Mouse (Mus musculus): ENCODE data around the gene Wap. TPM values are rescaled to one million over a fixed set of nuclear protein-coding genes. Genes with fewer than 3 reads are reported as not detected.

The Wap gene
- polyA plus RNA-seq, 1 experiment from 2014 or later = not detected

DNA sequence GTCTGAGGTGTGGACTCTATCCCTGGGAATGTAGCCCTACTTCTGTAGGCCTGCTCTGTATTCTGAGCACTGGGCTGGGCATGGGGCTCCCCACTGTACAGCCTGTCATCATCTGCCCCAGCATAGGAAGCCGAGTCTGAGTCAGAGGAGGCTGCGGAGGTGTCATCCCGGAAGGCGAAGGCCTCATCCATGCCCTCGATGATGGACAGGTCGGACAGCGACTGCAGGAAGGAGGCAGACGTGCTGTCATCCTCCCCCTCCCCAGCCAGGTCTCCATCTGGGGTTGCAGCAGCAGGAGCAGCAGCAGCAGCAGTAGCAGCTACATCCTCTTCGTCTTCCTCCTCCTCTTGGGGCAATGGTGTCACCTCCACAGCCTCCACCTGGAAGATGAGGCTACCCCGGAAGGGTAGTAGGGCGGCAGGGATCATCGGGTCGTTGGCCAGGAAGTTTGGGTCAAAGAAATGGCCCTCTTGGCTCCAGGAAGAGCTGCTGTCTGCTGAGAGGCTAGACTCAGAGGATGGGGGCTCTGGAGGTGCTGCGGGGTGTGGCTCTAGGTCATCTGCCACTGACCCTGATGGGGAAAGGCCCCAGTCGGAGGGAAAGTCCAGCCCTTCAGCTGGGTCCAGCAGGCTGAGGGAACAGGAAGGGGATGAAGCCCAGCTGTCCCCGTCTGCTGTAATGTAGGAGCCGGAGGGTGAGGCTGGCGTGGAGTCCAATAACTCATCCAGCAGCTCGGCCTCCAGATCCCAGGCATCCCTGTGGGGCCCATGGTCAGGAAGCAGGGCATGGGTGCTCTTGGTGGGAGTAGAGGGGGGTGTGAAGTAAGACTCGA, 36.6 kb downstream of the Wap start:
- peaks cover 51% of the 10 kb centered on the region for H3K36me3 ChIP-seq (ENCODE audit: poor library complexity, severe bottlenecking)
- no peak for ATAC-seq

DNA sequence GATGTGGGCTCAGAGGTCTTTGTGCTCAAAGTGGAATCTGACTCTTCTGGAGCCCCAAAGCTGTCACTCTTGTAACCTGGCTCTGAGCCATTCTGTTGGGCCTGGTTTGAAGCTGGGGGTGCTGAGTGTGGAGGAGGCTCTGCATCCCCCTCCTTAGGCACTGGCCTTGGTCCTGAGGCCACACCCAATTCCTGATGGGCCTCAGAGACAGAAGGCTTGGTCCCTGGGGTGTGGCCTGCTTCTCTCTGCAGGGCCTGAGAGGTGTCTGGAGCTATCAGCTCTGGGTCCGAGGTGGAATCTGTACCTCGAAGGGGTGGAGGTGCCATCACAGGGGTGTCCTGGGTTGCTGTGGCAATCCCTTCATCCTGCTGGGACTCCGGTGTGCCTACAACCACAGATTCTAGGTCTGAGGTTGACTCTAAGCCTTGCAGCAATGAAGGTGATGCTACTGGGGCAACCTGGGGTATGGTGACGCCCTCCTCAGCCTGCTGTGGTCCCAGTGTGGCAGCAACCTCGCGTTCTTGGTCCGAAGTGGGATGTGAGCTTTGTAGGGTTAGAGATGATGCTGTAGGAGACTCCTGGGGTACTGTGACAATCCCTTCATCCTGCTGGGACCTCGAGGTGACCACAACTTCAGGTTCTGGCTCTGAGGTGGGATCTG, 38.0 kb downstream of the Wap start:
- Histone ChIP-seq H3K36me3 (ENCODE audit: poor library complexity, severe bottlenecking) (peaks cover 65% of the 10 kb centered on the region), H3K27ac (no peak overlapping the region; the same call in 1 of the 2 replicates), H3K9ac (no peak overlapping the region)

More for the DNA sequence above, 36.6 kb downstream of the Wap start:
- H3K27me3 ChIP-seq = no peaks in the 10 kb centered on the region
- no peak overlapping the region for H3K27ac ChIP-seq
- no peak overlapping the region for H3K9ac ChIP-seq
- no peak overlapping the region for H3K4me3 ChIP-seq
- WGBS = 86% methylated on average over 19 of the region's 20 CpGs
- peaks cover 69% of the 10 kb centered on the region for H3K4me1 ChIP-seq
- H3K9me3 ChIP-seq (replicated peaks) = no peaks in the 10 kb centered on the region
- H3K4me2 ChIP-seq = no peak overlapping the region

DNA sequence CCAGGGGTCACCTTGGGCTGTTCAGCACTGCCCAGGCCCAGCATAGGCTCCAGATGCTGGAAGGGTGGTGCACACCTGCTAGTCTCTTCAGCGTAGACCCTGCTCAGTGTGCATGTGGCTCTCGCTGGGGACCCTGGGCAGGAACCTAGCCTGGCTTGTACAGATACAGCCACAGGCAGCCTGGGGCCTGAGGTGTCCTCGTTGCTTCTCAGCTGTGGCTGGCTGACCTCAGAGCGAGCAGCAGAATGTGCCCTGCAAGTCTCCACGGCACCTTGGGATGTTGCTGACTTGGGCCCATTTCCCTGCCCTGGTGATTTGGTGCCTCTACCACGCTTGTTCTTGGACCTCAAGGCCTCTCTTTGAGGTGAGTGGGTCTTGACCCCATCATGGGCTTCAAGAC, 38.6 kb downstream of the Wap start:
- Histone ChIP-seq H3K9ac (peak overlapping the region; percentile 61), H3K27ac (peak overlapping the region; percentile 61; the same call in 1 of the 2 replicates), H3K9me3 (replicated peaks) (no peaks in the 10 kb centered on the region), H3K4me3 (no peak overlapping the region), H3K27me3 (no peaks in the 10 kb centered on the region), H3K4me1 (peaks cover 50% of the 10 kb centered on the region), H3K36me3 (ENCODE audit: poor library complexity, severe bottlenecking) (peaks cover 71% of the 10 kb centered on the region), H3K4me2 (peak overlapping the region; percentile 57)
- 89% methylated on average over 6 of the region's 6 CpGs for WGBS
- ATAC-seq = no peak

More for the DNA sequence above, 38.0 kb downstream of the Wap start:
- Histone ChIP-seq H3K4me2 (no peak overlapping the region), H3K4me1 (peaks cover 55% of the 10 kb centered on the region), H3K9me3 (replicated peaks) (no peaks in the 10 kb centered on the region), H3K4me3 (no peak overlapping the region), H3K27me3 (no peaks in the 10 kb centered on the region)
- WGBS = 85% methylated on average over 8 of the region's 8 CpGs
- ATAC-seq = no peak

DNA sequence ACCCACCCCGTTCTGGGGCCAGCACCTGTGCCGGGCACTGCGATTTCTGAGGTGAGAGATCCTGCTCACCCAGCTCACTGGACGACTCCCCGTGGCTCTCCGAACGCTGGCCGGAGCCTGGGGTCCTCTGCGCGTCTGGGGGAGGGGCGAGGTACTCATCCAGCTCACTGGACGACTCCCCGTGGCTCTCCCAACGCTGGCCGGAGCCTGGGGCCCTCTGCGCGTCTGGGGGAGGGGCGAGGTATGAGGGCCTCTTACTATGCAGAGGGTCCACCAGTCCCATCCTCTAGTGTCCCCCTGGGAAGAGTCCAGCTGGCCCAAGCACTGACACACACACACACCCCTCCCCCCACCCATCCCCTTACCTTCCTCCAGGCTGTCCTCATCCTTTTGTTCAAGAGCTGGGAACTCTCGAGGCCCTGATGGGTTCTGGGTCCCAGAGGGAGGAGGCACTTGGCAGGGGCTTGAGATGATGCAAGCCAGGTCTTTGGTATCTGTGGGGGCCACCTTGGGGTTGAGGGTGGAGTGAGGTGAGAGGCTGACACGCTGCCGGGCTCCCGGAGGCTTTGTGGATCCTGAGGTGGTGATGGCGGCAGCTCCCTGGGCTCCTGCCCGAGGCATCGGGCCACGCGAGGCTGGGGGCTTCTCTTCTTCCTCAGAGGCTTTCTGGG, 39.3 kb downstream of the Wap start:
- peak overlapping the region; percentile 61 for H3K9ac ChIP-seq
- H3K4me1 ChIP-seq = peaks cover 43% of the 10 kb centered on the region

GRCm38 (mm10) chr11:6598191-6598889, 40.1 kb downstream of the Wap start:
- WGBS = 61% methylated on average over 19 of the region's 19 CpGs
- Histone ChIP-seq H3K4me1 (peaks cover 35% of the 10 kb centered on the region), H3K4me3 (peak overlapping the region; percentile 28), H3K27ac (peak overlapping the region; percentile 61), H3K9ac (peak overlapping the region; percentile 61), H3K4me2 (peak overlapping the region; percentile 57), H3K9me3 (replicated peaks) (no peaks in the 10 kb centered on the region), H3K27me3 (no peaks in the 10 kb centered on the region), H3K36me3 (ENCODE audit: poor library complexity, severe bottlenecking) (peaks cover 86% of the 10 kb centered on the region)
- ATAC-seq = peak; percentile 14

More for the DNA sequence above, 39.3 kb downstream of the Wap start:
- Histone ChIP-seq H3K4me3 (peak overlapping the region; percentile 28), H3K27ac (peak overlapping the region; percentile 61), H3K4me2 (peak overlapping the region; percentile 57), H3K36me3 (ENCODE audit: poor library complexity, severe bottlenecking) (peaks cover 78% of the 10 kb centered on the region), H3K27me3 (no peaks in the 10 kb centered on the region), H3K9me3 (replicated peaks) (no peaks in the 10 kb centered on the region)
- WGBS = 16% methylated on average over 26 of the region's 27 CpGs
- ATAC-seq = peak; percentile 11

DNA sequence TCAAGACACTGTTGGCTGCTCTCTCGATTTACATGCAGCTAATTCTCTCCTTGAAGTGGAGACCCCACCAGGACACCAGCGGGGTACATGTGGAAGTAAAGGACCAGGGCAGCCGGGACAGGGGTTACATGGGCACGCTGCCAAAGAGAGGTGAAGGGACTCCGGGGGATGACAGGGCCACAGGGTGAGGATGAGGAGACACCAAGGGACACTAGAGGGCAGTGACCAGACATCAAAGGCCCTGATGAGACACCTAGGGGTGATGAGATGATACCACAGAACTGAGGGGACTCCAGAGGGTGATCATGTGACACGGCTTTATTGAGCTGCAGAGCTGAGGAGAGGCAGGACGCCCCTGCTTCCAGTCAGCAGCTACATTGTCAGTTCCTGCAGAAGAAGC, 40.9 kb downstream of the Wap start:
- Histone ChIP-seq H3K9ac (no peak overlapping the region), H3K4me2 (no peak overlapping the region), H3K36me3 (ENCODE audit: poor library complexity, severe bottlenecking) (peaks cover 88% of the 10 kb centered on the region), H3K27ac (no peak overlapping the region), H3K27me3 (no peaks in the 10 kb centered on the region), H3K4me1 (peaks cover 27% of the 10 kb centered on the region), H3K9me3 (replicated peaks) (no peaks in the 10 kb centered on the region), H3K4me3 (no peak overlapping the region)
- 71% methylated on average over 7 of the region's 7 CpGs for WGBS
- no peak for ATAC-seq

DNA sequence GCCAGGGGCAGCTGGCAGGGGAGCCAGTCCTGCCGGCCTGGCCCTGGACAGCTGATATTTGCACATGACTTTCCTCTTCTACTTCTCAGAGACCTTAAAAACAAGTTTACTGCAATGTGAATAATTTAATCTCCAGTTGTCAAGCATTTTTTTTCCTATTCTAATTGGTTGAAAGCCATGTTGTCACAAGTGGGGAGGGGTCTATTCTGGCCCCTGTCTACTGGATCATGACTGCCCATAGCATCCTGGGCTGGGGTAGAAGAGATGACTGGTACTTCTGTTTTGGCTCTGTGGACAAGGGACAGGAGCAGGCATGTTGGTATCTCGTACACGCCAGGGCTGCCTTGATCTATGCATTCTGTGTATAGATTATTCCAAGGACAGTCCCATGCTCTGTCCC, 41.8 kb downstream of the Wap start:
- no peak overlapping the region for H3K4me2 ChIP-seq
- no peak overlapping the region for H3K4me3 ChIP-seq
- peaks cover 25% of the 10 kb centered on the region for H3K4me1 ChIP-seq
- ATAC-seq = no peak
- WGBS = 79% methylated on average over 3 of the region's 3 CpGs
- H3K9me3 ChIP-seq (replicated peaks) = no peaks in the 10 kb centered on the region
- H3K27ac ChIP-seq = no peak overlapping the region
- H3K9ac ChIP-seq = no peak overlapping the region
- H3K36me3 ChIP-seq (ENCODE audit: poor library complexity, severe bottlenecking) = peaks cover 88% of the 10 kb centered on the region
- H3K27me3 ChIP-seq = no peaks in the 10 kb centered on the region

- H3K4me1 ChIP-seq = peaks cover 25% of the 10 kb centered on the region
- H3K27ac ChIP-seq = no peak overlapping the region
- no peaks in the 10 kb centered on the region for H3K9me3 ChIP-seq (replicated peaks)
- peaks cover 88% of the 10 kb centered on the region for H3K36me3 ChIP-seq (ENCODE audit: poor library complexity, severe bottlenecking)
- H3K4me3 ChIP-seq = no peak overlapping the region
- WGBS = 98% methylated on average over 6 of the region's 6 CpGs
- no peak for ATAC-seq
- H3K4me2 ChIP-seq = no peak overlapping the region
- no peak overlapping the region for H3K9ac ChIP-seq
- no peaks in the 10 kb centered on the region for H3K27me3 ChIP-seq
These were observed 42.2 kb downstream of the Wap start for GRCm38 (mm10) chr11:6596205-6596604.

- Histone ChIP-seq H3K9ac (no peak overlapping the region), H3K36me3 (ENCODE audit: poor library complexity, severe bottlenecking) (peaks cover 88% of the 10 kb centered on the region), H3K4me1 (peaks cover 24% of the 10 kb centered on the region), H3K27ac (no peak overlapping the region), H3K4me2 (no peak overlapping the region), H3K9me3 (replicated peaks) (no peaks in the 10 kb centered on the region), H3K4me3 (no peak overlapping the region), H3K27me3 (no peaks in the 10 kb centered on the region)
- 91% methylated on average over 5 of the region's 5 CpGs for WGBS
- ATAC-seq = no peak
These were observed 43.1 kb downstream of the Wap start for GRCm38 (mm10) chr11:6595339-6595738.

DNA sequence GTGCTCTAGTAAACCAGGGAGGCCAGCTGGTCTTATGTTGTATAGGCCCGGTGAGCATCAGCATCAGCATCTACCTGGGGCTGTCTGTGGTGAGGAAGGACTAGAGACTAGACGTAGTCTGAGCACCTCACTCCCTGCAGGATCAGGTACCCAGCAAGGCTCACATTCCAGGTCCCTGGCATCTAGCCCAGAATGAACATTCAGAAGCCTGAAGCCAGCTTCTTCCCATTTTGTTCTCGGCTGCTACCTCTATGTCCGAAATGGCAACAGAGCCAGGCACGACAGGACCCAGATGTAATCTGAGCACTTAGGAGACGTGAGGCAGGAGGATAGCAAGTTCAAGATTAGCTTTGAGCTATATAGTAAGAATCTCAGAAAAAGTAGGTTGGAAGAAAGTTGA, 43.6 kb downstream of the Wap start:
- Histone ChIP-seq H3K9ac (no peak overlapping the region), H3K4me3 (no peak overlapping the region), H3K9me3 (replicated peaks) (no peaks in the 10 kb centered on the region), H3K4me2 (no peak overlapping the region), H3K27me3 (no peaks in the 10 kb centered on the region), H3K27ac (no peak overlapping the region), H3K4me1 (peaks cover 19% of the 10 kb centered on the region), H3K36me3 (ENCODE audit: poor library complexity, severe bottlenecking) (peaks cover 90% of the 10 kb centered on the region)
- no peak for ATAC-seq
- WGBS = 87% methylated on average over 6 of the region's 6 CpGs

DNA sequence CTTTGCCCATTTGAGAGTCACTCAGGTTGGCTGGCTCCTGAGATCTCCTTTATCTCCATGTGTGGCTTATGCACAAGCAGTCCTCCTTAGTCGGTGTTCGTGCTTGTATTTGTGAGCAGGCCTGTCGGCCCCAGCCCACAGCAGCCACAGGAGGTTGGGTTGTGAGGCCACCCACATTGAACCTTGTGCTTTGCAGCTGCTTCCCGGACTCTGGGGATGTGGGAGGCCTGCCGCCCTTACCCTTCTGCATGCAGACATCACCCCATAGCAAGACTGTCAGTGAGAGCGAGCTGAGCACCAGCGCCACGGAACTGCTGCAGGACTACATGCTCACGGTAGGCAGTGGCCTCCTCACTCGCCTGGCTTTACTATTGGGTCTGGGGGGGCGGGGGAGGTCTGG, 45.0 kb downstream of the Wap start:
- Histone ChIP-seq H3K4me2 (no peak overlapping the region), H3K27me3 (no peaks in the 10 kb centered on the region), H3K4me3 (no peak overlapping the region), H3K9ac (no peak overlapping the region), H3K4me1 (peaks cover 5% of the 10 kb centered on the region; the same call in 1 of the 2 replicates), H3K36me3 (ENCODE audit: poor library complexity, severe bottlenecking) (peaks cover 97% of the 10 kb centered on the region), H3K27ac (no peak overlapping the region), H3K9me3 (replicated peaks) (no peaks in the 10 kb centered on the region)
- 84% methylated on average over 11 of the region's 11 CpGs for WGBS
- no peak for ATAC-seq

Measured in forebrain, embryonic 13.5 days (tissue).